Mouse (Mus musculus) lung, embryonic 14.5 days (tissue): ENCODE measurements around the gene Bri3. TPM values are rescaled to one million over a fixed set of nuclear protein-coding genes. Genes with fewer than 3 reads are reported as not detected.

Experiments
- ATAC-seq: fragments of 200-750 bp; cut with Nextera tagmentation; 2 replicates; pipeline ENCODE4 v1.8.0; 2017; ENCODE audit warnings: mild to moderate bottlenecking, moderate TSS enrichment, moderate library complexity; ENCODE audit not compliant: insufficient read depth
- DNase-seq: peaks from one replicate; pipeline ENCODE4 v3.0.0-alpha.2; 2015
- H3K27ac ChIP-seq: fragments of 300-500 bp; sonication (generic); 2 replicates; pipeline ENCODE4 v1.5.1; 2014; ENCODE audit warnings: low read depth, mild to moderate bottlenecking, moderate library complexity
- H3K27me3 ChIP-seq: fragments of 300-500 bp; sonication (generic); 2 replicates; pipeline ENCODE4 v1.6.1; 2014; ENCODE audit warnings: low read length, control low read depth; ENCODE audit not compliant: insufficient read depth
- H3K36me3 ChIP-seq: fragments of 300-500 bp; sonication (generic); 2 replicates; pipeline ENCODE4 v1.6.1; 2014; ENCODE audit warnings: control low read depth; ENCODE audit not compliant: insufficient read depth
- H3K4me1 ChIP-seq: fragments of 300-500 bp; sonication (generic); 2 replicates; pipeline ENCODE4 v1.6.1; 2014; ENCODE audit warnings: antibody characterized with exemption, control low read depth; ENCODE audit not compliant: insufficient read depth
- H3K4me2 ChIP-seq: fragments of 300-500 bp; sonication (generic); 2 replicates; pipeline ENCODE4 v1.6.1; 2014; ENCODE audit warnings: mild to moderate bottlenecking
- H3K4me3 ChIP-seq: fragments of 300-500 bp; sonication (generic); 2 replicates; pipeline ENCODE4 v1.5.1; 2014; ENCODE audit warnings: low read depth, low read length
- H3K9ac ChIP-seq: fragments of 300-500 bp; sonication (generic); 2 replicates; pipeline ENCODE4 v1.6.1; 2014
- H3K9me3 ChIP-seq: fragments of 300-500 bp; sonication (generic); 2 replicates; pipeline ENCODE4 v1.6.1; 2016; ENCODE audit warnings: low read depth, low read length, control low read depth
- CTCF ChIP-seq: IDR thresholded peaks from 2 replicates; pipeline ENCODE4 v1.5.1; 2016; ENCODE audit warnings: antibody characterized with exemption, low read depth
- WGBS: fragments of 180-500 bp; shearing (Covaris S2); extraction: QIAGEN DNeasy Blood & Tissue Kit; methylation state at CpG from one replicate; pipeline ENCODE4 v1.1.7; 2014; 5-methylcytosine and 5-hydroxymethylcytosine counted together
- polyA plus RNA-seq: library from polyadenylated mRNA; unstranded; fragments of >200 nt; fragmentation: Nextera tagmentation; extraction: Ambion mirVana; gene quantifications from 2 replicates; pipeline ENCODE4 v1.2.1, GENCODE M21; 2014

The Bri3 gene
- polyA plus RNA-seq, 1 experiment from 2014 or later, result 145 TPM

- DNase-seq (peak; percentile 83), ATAC-seq (peak; percentile 24; the same call in 1 of the 2 replicates)
- Histone ChIP-seq H3K36me3 (no peaks in the 10 kb centered on the region), H3K4me2 (no peak overlapping the region), H3K9me3 (no peaks in the 10 kb centered on the region), H3K4me3 (no peak overlapping the region), H3K9ac (no peak overlapping the region), H3K27ac (no peak overlapping the region), H3K27me3 (no peaks in the 10 kb centered on the region), H3K4me1 (no peaks in the 10 kb centered on the region)
- peak; percentile 78 for TF ChIP-seq CTCF
- WGBS, result 7% methylated on average over 6 of the region's 6 CpGs
Measured at GRCm38 (mm10) chr5:144387851-144388250, 143.6 kb downstream of the Bri3 start.

GRCm38 (mm10) chr5:144394142-144394541, 149.9 kb downstream of the Bri3 start:
- H3K9ac ChIP-seq, result no peak overlapping the region
- ATAC-seq, result no peak
- no peak for TF ChIP-seq CTCF
- DNase-seq, result no peak
- H3K4me2 ChIP-seq, result no peak overlapping the region
- H3K9me3 ChIP-seq, result no peaks in the 10 kb centered on the region
- no peaks in the 10 kb centered on the region for H3K4me1 ChIP-seq
- H3K27me3 ChIP-seq, result no peaks in the 10 kb centered on the region
- H3K36me3 ChIP-seq, result no peaks in the 10 kb centered on the region
- H3K4me3 ChIP-seq, result no peak overlapping the region
- no peak overlapping the region for H3K27ac ChIP-seq
- WGBS, result 80% methylated on average over 2 of the region's 2 CpGs

GRCm38 (mm10) chr5:144397566-144397965, 153.3 kb downstream of the Bri3 start:
- Histone ChIP-seq H3K9ac (no peak overlapping the region), H3K4me2 (no peak overlapping the region), H3K36me3 (no peaks in the 10 kb centered on the region), H3K27me3 (no peaks in the 10 kb centered on the region), H3K9me3 (no peaks in the 10 kb centered on the region), H3K4me1 (no peaks in the 10 kb centered on the region), H3K4me3 (no peak overlapping the region), H3K27ac (no peak overlapping the region)
- TF ChIP-seq CTCF, result no peak
- ATAC-seq, result no peak
- 7% methylated on average over 5 of the region's 9 CpGs for WGBS
- no peak for DNase-seq

- Histone ChIP-seq H3K4me3 (no peak overlapping the region), H3K9ac (no peak overlapping the region), H3K36me3 (no peaks in the 10 kb centered on the region), H3K27ac (no peak overlapping the region), H3K27me3 (no peaks in the 10 kb centered on the region), H3K4me2 (no peak overlapping the region), H3K9me3 (no peaks in the 10 kb centered on the region), H3K4me1 (no peaks in the 10 kb centered on the region)
- TF ChIP-seq CTCF, result no peak
- no peak for DNase-seq
- 73% methylated on average over 5 of the region's 5 CpGs for WGBS
- ATAC-seq, result no peak
Measured at GRCm38 (mm10) chr5:144400821-144401220, 156.6 kb downstream of the Bri3 start.

GRCm38 (mm10) chr5:144406256-144406655, 162.0 kb downstream of the Bri3 start:
- no peak for TF ChIP-seq CTCF
- ATAC-seq (no peak), DNase-seq (no peak)
- no peak overlapping the region for H3K4me2 ChIP-seq
- no peaks in the 10 kb centered on the region for H3K4me1 ChIP-seq
- no peaks in the 10 kb centered on the region for H3K27me3 ChIP-seq
- no peak overlapping the region for H3K27ac ChIP-seq
- no peaks in the 10 kb centered on the region for H3K36me3 ChIP-seq
- H3K9ac ChIP-seq, result no peak overlapping the region
- no peaks in the 10 kb centered on the region for H3K9me3 ChIP-seq
- WGBS, result 83% methylated on average over 11 of the region's 11 CpGs
- no peak overlapping the region for H3K4me3 ChIP-seq

- DNase-seq, result no peak
- no peak overlapping the region for H3K9ac ChIP-seq
- TF ChIP-seq CTCF, result no peak
- no peaks in the 10 kb centered on the region for H3K27me3 ChIP-seq
- H3K4me1 ChIP-seq, result no peaks in the 10 kb centered on the region
- H3K27ac ChIP-seq, result no peak overlapping the region
- H3K4me2 ChIP-seq, result no peak overlapping the region
- H3K36me3 ChIP-seq, result no peaks in the 10 kb centered on the region
- no peak overlapping the region for H3K4me3 ChIP-seq
- WGBS, result 93% methylated on average over 10 of the region's 10 CpGs
- ATAC-seq, result no peak
- no peaks in the 10 kb centered on the region for H3K9me3 ChIP-seq
Measured at GRCm38 (mm10) chr5:144410666-144411065, 166.4 kb downstream of the Bri3 start.

GRCm38 (mm10) chr5:144411702-144412101, 167.5 kb downstream of the Bri3 start:
- Histone ChIP-seq H3K4me2 (no peak overlapping the region), H3K9ac (no peak overlapping the region), H3K9me3 (no peaks in the 10 kb centered on the region), H3K4me1 (no peaks in the 10 kb centered on the region), H3K36me3 (no peaks in the 10 kb centered on the region), H3K4me3 (no peak overlapping the region), H3K27me3 (no peaks in the 10 kb centered on the region), H3K27ac (no peak overlapping the region)
- ATAC-seq (no peak), DNase-seq (no peak)
- WGBS, result 59% methylated on average over 5 of the region's 5 CpGs
- TF ChIP-seq CTCF, result no peak

- Histone ChIP-seq H3K36me3 (no peaks in the 10 kb centered on the region), H3K9ac (no peak overlapping the region), H3K4me3 (no peak overlapping the region), H3K27me3 (no peaks in the 10 kb centered on the region), H3K4me2 (no peak overlapping the region), H3K9me3 (no peaks in the 10 kb centered on the region), H3K4me1 (no peaks in the 10 kb centered on the region), H3K27ac (no peak overlapping the region)
- WGBS, result 57% methylated on average over 4 of the region's 4 CpGs
- no peak for ATAC-seq
- no peak for TF ChIP-seq CTCF
- DNase-seq, result no peak
Measured at GRCm38 (mm10) chr5:144412781-144413180, 168.5 kb downstream of the Bri3 start.
